Mouse (Mus musculus) kidney, adult 2 months (tissue): Measurements from ENCODE around the gene Nlk.

Experiments
- CTCF ChIP-seq: fragments of 200-500 bp; conservative IDR thresholded peaks from 2 replicates; pipeline ENCODE4 v1.5.1; 2011; ENCODE audit warnings: low read depth, mild to moderate bottlenecking, control low read depth, low read length, moderate library complexity, mixed read lengths; ENCODE audit not compliant: insufficient read depth, insufficient read length
- POLR2A ChIP-seq: fragments of 200-500 bp; IDR thresholded peaks from one replicate; pipeline ENCODE4 v1.6.1; 2011; ENCODE audit warnings: low read depth, low read length, control low read depth

DNA sequence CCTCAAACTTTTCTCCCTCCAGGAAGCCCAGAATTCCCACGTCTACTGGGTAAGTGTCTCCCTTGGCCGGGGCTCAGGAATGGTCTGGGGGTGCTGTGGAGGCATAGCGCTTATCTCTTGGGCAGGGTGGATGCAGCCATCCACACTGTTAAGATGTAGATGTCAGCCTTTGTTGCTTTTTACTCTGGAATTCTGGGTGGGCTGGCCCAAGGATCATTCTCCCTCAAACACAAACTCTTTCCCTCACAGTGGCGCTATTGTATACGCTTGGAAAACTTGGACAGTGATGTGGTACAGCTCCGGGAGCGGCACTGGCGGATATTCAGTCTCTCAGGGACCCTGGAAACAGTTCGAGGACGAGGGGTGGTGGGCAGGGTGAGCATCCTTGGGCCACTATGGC, 178.2 kb downstream of the Nlk start:
- no peak for TF ChIP-seq POLR2A
- TF ChIP-seq CTCF, result no peak
